Comparison of ENCODE assay signal across 29 mouse cellular contexts in genomic region chr12:40581037-40581436, GRCm38 (mm10).
DNase-seq lines count a peak whose midpoint lies in the region; ATAC-seq and TF ChIP-seq lines count a peak whose summit lies in the region.
"Had no signal": no experiment of that assay in that cellular context is flagged by ENCODE, and none has a peak within 500 bp of the region (broad histone marks: within the 10 kb centered on the region; RNA-seq: fewer than 3 reads in every experiment).

No protein-coding gene starts in this region.

- H3K36me3 ChIP-seq in limb, embryonic 14.5 days (ENCODE audit: control insufficient read depth, insufficient read depth, low read length), result no peaks in the 10 kb centered on the region
- H3K36me3 ChIP-seq: embryonic facial prominence, embryonic 15.5 days; heart, embryonic 13.5 days; hindbrain, embryonic 10.5 days; intestine, embryonic 15.5 days; liver, embryonic 12.5 days; neural tube, embryonic 12.5 days had no signal

- peak; percentile 13 for DNase-seq in embryo, embryonic 11 days
- no peak for DNase-seq in embryo, embryonic 10 days (ENCODE audit: low spot score)
- DNase-seq in layer of hippocampus, adult 2 months (ENCODE audit: low spot score in 2 of 2), result no peak
- no peak for DNase-seq in layer of hippocampus, postnatal 36 days
- DNase-seq in brain, adult 2 months (ENCODE audit: low read depth, low spot score), result peak; percentile 51
- DNase-seq in limb, embryonic 14.5 days (ENCODE audit: low spot score), result no peak
- DNase-seq in Muller cell, postnatal 12 days (ENCODE audit: inconsistent ontology term), result no peak
- DNase-seq: adrenal gland, adult 2 months; adrenal gland, postnatal 36 days; cerebellum, adult 2 months; cerebellum, postnatal 14 days; heart, postnatal 10 days; kidney, postnatal 4 days; liver, postnatal 0 days; lung, postnatal 36 days; thymus, postnatal 4 days had no signal

- H3K27me3 ChIP-seq in limb, embryonic 14.5 days (ENCODE audit: control insufficient read depth, insufficient read depth, low read length), result no peaks in the 10 kb centered on the region
- H3K27me3 ChIP-seq: embryonic facial prominence, embryonic 15.5 days; heart, embryonic 13.5 days; intestine, embryonic 15.5 days; liver, embryonic 12.5 days; neural tube, embryonic 12.5 days had no signal

- H3K4me1 ChIP-seq in limb, embryonic 14.5 days (ENCODE audit: control insufficient read depth, insufficient read depth, low read length), result peaks cover 13% of the 10 kb centered on the region
- H3K4me1 ChIP-seq: intestine, embryonic 15.5 days; liver, embryonic 12.5 days had no signal

- no peak overlapping the region for H3K4me3 ChIP-seq in layer of hippocampus, adult 2 months
- H3K4me3 ChIP-seq in limb, embryonic 14.5 days (replicated peaks; ENCODE audit: low read length), result no peak overlapping the region
- H3K4me3 ChIP-seq: embryonic facial prominence, embryonic 15.5 days; heart, embryonic 13.5 days; hindbrain, embryonic 10.5 days; intestine, embryonic 15.5 days; liver, embryonic 12.5 days; neural tube, embryonic 12.5 days had no signal

- ATAC-seq in limb, embryonic 14.5 days (ENCODE audit: low FRiP score, low read depth), result 0 out of 2 replicates have a peak, but pooled peaks have one; percentile 37
- no peak for ATAC-seq in erythroid progenitor cell, adult 5-6 weeks (replicated peaks; ENCODE audit: low FRiP score, poor library complexity, severe bottlenecking)
- ATAC-seq: activated CD4-positive, CD25-positive, alpha-beta regulatory T cell, adult 4 months; forebrain, embryonic 16.5 days; hindbrain, embryonic 16.5 days; liver, embryonic 12.5 days; liver, postnatal 0 days; midbrain, embryonic 16.5 days had no signal

- no peak for TF ChIP-seq CTCF in layer of hippocampus, adult 2 months (conservative IDR thresholded peaks at IDR 0.05)

- H3K9me3 ChIP-seq in limb, embryonic 14.5 days (ENCODE audit: control insufficient read depth, low read length), result no peaks in the 10 kb centered on the region
- H3K9me3 ChIP-seq: embryonic facial prominence, embryonic 15.5 days; heart, embryonic 13.5 days; hindbrain, embryonic 10.5 days; intestine, embryonic 15.5 days; liver, embryonic 12.5 days; neural tube, embryonic 12.5 days had no signal

- H3K4me2 ChIP-seq in limb, embryonic 14.5 days (replicated peaks; ENCODE audit: low read depth, low read length, severe bottlenecking), result no peak overlapping the region
- H3K4me2 ChIP-seq: embryonic facial prominence, embryonic 15.5 days; heart, embryonic 13.5 days; intestine, embryonic 15.5 days; liver, embryonic 12.5 days; midbrain, embryonic 11.5 days; neural tube, embryonic 12.5 days had no signal

- 26% methylated on average over 3 of the region's 3 CpGs for WGBS in limb, embryonic 14.5 days

- H3K9ac ChIP-seq in limb, embryonic 14.5 days (ENCODE audit: low read depth, low read length, severe bottlenecking), result no peak overlapping the region
- H3K9ac ChIP-seq: embryonic facial prominence, embryonic 15.5 days; heart, embryonic 13.5 days; intestine, embryonic 15.5 days; liver, embryonic 12.5 days; liver, postnatal 0 days; neural tube, embryonic 12.5 days had no signal

- peak overlapping the region; percentile 29; the same call in 1 of the 2 replicates for H3K27ac ChIP-seq in layer of hippocampus, adult 2 months
- H3K27ac ChIP-seq in limb, embryonic 14.5 days (replicated peaks; ENCODE audit: low read depth, low read length), result no peak overlapping the region
- H3K27ac ChIP-seq: embryonic facial prominence, embryonic 15.5 days; heart, embryonic 13.5 days; hindbrain, embryonic 10.5 days; intestine, embryonic 15.5 days; kidney, postnatal 0 days; liver, embryonic 12.5 days; neural tube, embryonic 12.5 days had no signal

- no peak for TF ChIP-seq POLR2A in limb, embryonic 14.5 days (IDR thresholded peaks at IDR 0.05; ENCODE audit: borderline replicate concordance, extremely low read depth, insufficient read depth, insufficient read length)

Comparison
In these comparisons a context has a peak if more than half of its experiments do, and no peak if none do; other contexts are left out.
1. DNase-seq: peak in embryo, embryonic 11 days (single experiment) and brain, adult 2 months (single experiment); none in embryo, embryonic 10 days (single experiment), layer of hippocampus, adult 2 months (0 of 2), layer of hippocampus, postnatal 36 days (0 of 2), limb, embryonic 14.5 days (single experiment) and Muller cell, postnatal 12 days (single experiment).